Mouse (Mus musculus) thymus, adult 2 months (tissue): Measurements from ENCODE around the gene Gpc6. TPM values are rescaled to one million over a fixed set of nuclear protein-coding genes. Genes with fewer than 3 reads are reported as not detected.

Experiments used
- DNase-seq: peaks from one replicate; pipeline ENCODE4 v3.0.0; 2021
- H3K27ac ChIP-seq: fragments of 200-500 bp; 2 replicates; pipeline ENCODE4 v1.5.1; 2012; ENCODE audit warnings: low read length, control low read depth; ENCODE audit not compliant: control insufficient read depth, insufficient read depth
- H3K27me3 ChIP-seq: fragments of 200-500 bp; 2 replicates; pipeline ENCODE4 v1.6.1; 2012; ENCODE audit warnings: mild to moderate bottlenecking, low read length, moderate library complexity, mixed read lengths; ENCODE audit not compliant: control insufficient read depth, insufficient read depth
- H3K36me3 ChIP-seq: fragments of 200-500 bp; 2 replicates; pipeline ENCODE4 v1.6.1; 2012; ENCODE audit warnings: mild to moderate bottlenecking, low read length, moderate library complexity; ENCODE audit not compliant: control insufficient read depth, insufficient read depth
- H3K4me1 ChIP-seq: fragments of 200-500 bp; replicated peaks from 2 replicates; pipeline ENCODE4 v1.6.1; 2012; ENCODE audit warnings: low read length; ENCODE audit not compliant: control insufficient read depth, insufficient read depth
- H3K4me3 ChIP-seq: fragments of 200-500 bp; 2 replicates; pipeline ENCODE4 v1.5.1; 2012; ENCODE audit warnings: mild to moderate bottlenecking, low read length, control low read depth, moderate library complexity; ENCODE audit not compliant: control insufficient read depth, insufficient read depth
- CTCF ChIP-seq: fragments of 200-500 bp; IDR thresholded peaks from 2 replicates; pipeline ENCODE4 v1.5.1; 2012; ENCODE audit warnings: mild to moderate bottlenecking, control low read depth, low read length, moderate library complexity, borderline replicate concordance; ENCODE audit not compliant: control insufficient read depth, poor library complexity, insufficient read depth; ENCODE audit errors: extremely low read depth
- POLR2A ChIP-seq: fragments of 200-500 bp; IDR thresholded peaks from 2 replicates; pipeline ENCODE4 v1.6.1; 2012; ENCODE audit warnings: mild to moderate bottlenecking, low read length, control low read depth, moderate library complexity; ENCODE audit not compliant: control insufficient read depth, poor library complexity, insufficient read depth; ENCODE audit errors: extremely low read depth
- WGBS: fragments of 180-500 bp; shearing (Covaris S2); methylation state at CpG from one replicate; pipeline ENCODE4 v1.1.7; 2018; 5-methylcytosine and 5-hydroxymethylcytosine counted together
- polyA plus RNA-seq: library from polyadenylated mRNA; depleted of rRNA; stranded (reverse); fragments of >200 nt; gene quantifications from 2 replicates; pipeline ENCODE4 v1.2.3, GENCODE M21; 2012

The Gpc6 gene
- polyA plus RNA-seq, 1 experiment, result 1.5 TPM

- WGBS, result 94% methylated on average over 4 of the region's 4 CpGs
- Histone ChIP-seq H3K27me3 (no peaks in the 10 kb centered on the region), H3K36me3 (no peaks in the 10 kb centered on the region), H3K27ac (no peak overlapping the region), H3K4me1 (no peaks in the 10 kb centered on the region), H3K4me3 (no peak overlapping the region)
- DNase-seq, result no peak
- TF ChIP-seq POLR2A (no peak), CTCF (no peak)
These were observed 181.8 kb downstream of the Gpc6 start for GRCm38 (mm10) chr14:117106900-117107299.

GRCm38 (mm10) chr14:117113153-117113552, 188.0 kb downstream of the Gpc6 start:
- Histone ChIP-seq H3K27me3 (no peaks in the 10 kb centered on the region), H3K4me1 (no peaks in the 10 kb centered on the region), H3K4me3 (no peak overlapping the region), H3K36me3 (no peaks in the 10 kb centered on the region), H3K27ac (no peak overlapping the region)
- no peak for DNase-seq
- TF ChIP-seq CTCF (no peak), POLR2A (no peak)
- 92% methylated on average over 3 of the region's 3 CpGs for WGBS

GRCm38 (mm10) chr14:117122036-117122435, 196.9 kb downstream of the Gpc6 start:
- no peak for DNase-seq
- TF ChIP-seq POLR2A (no peak), CTCF (no peak)
- no peaks in the 10 kb centered on the region for H3K27me3 ChIP-seq

GRCm38 (mm10) chr14:117130334-117130733, 205.2 kb downstream of the Gpc6 start:
- no peaks in the 10 kb centered on the region for H3K27me3 ChIP-seq
- no peak overlapping the region for H3K4me3 ChIP-seq
- H3K4me1 ChIP-seq, result no peaks in the 10 kb centered on the region
- no peak overlapping the region for H3K27ac ChIP-seq
- H3K36me3 ChIP-seq, result no peaks in the 10 kb centered on the region
- TF ChIP-seq CTCF (no peak), POLR2A (no peak)
- no peak for DNase-seq
- 57% methylated on average over 1 of the region's 1 CpGs for WGBS

More at GRCm38 (mm10) chr14:117122036-117122435, 196.9 kb downstream of the Gpc6 start:
- H3K27ac ChIP-seq, result no peak overlapping the region
- H3K4me3 ChIP-seq, result no peak overlapping the region
- H3K4me1 ChIP-seq, result no peaks in the 10 kb centered on the region
- no peaks in the 10 kb centered on the region for H3K36me3 ChIP-seq
- 90% methylated on average over 1 of the region's 1 CpGs for WGBS

- no peaks in the 10 kb centered on the region for H3K36me3 ChIP-seq
- H3K4me3 ChIP-seq, result no peak overlapping the region
- no peak for DNase-seq
- no peaks in the 10 kb centered on the region for H3K27me3 ChIP-seq
- no peak overlapping the region for H3K27ac ChIP-seq
- TF ChIP-seq POLR2A, result no peak
- TF ChIP-seq CTCF, result no peak
- 91% methylated on average over 1 of the region's 1 CpGs for WGBS
- H3K4me1 ChIP-seq, result no peaks in the 10 kb centered on the region
These were observed 206.2 kb downstream of the Gpc6 start for GRCm38 (mm10) chr14:117131324-117131723.

- Histone ChIP-seq H3K4me1 (no peaks in the 10 kb centered on the region), H3K36me3 (no peaks in the 10 kb centered on the region), H3K27ac (no peak overlapping the region), H3K27me3 (no peaks in the 10 kb centered on the region), H3K4me3 (no peak overlapping the region)
- whole genome bisulfite sequencing, result 87% methylated on average over 6 of the region's 6 CpGs
- no peak for DNase-seq
- no peak for TF ChIP-seq CTCF
- no peak for TF ChIP-seq POLR2A
These were observed 216.1 kb downstream of the Gpc6 start for GRCm38 (mm10) chr14:117141077-117141848.

- no peaks in the 10 kb centered on the region for H3K27me3 ChIP-seq
- H3K27ac ChIP-seq, result no peak overlapping the region
- H3K36me3 ChIP-seq, result no peaks in the 10 kb centered on the region
- H3K4me1 ChIP-seq, result no peaks in the 10 kb centered on the region
- no peak for DNase-seq
- H3K4me3 ChIP-seq, result no peak overlapping the region
- 87% methylated on average over 4 of the region's 4 CpGs for WGBS
- TF ChIP-seq CTCF, result no peak
- no peak for TF ChIP-seq POLR2A
These were observed 221.0 kb downstream of the Gpc6 start for GRCm38 (mm10) chr14:117146089-117146488.
